Mouse (Mus musculus) stomach, postnatal 0 days (tissue): ENCODE data around the gene Krtap2-4. TPM values are rescaled to one million over a fixed set of nuclear protein-coding genes. Genes with fewer than 3 reads are reported as not detected.
"Not testable (repeated sequence)": the region's sequence is repeated elsewhere in the genome, so short reads cannot be mapped to it uniquely, and the experiment has no call there.

Experiments used
- ATAC-seq: fragments of 200-750 bp; cut with Nextera tagmentation; 2 replicates; pipeline ENCODE4 v1.8.0; 2017; ENCODE audit not compliant: low FRiP score, low TSS enrichment
- DNase-seq: peaks from one replicate; pipeline ENCODE4 v3.0.0-alpha.2; 2016; ENCODE audit warnings: low spot score
- H3K27ac ChIP-seq: fragments of 300-500 bp; sonication (generic); replicated peaks from 2 replicates; pipeline ENCODE4 v1.5.1; 2014; ENCODE audit warnings: mild to moderate bottlenecking, control low read depth
- H3K27me3 ChIP-seq: fragments of 300-500 bp; sonication (generic); 2 replicates; pipeline ENCODE4 v1.6.1; 2014; ENCODE audit warnings: low read length; ENCODE audit not compliant: control insufficient read depth, insufficient read depth
- H3K36me3 ChIP-seq: fragments of 300-500 bp; sonication (generic); 2 replicates; pipeline ENCODE4 v1.6.1; 2014; ENCODE audit warnings: low read length, mixed read lengths; ENCODE audit not compliant: control insufficient read depth, insufficient read depth
- H3K4me1 ChIP-seq: fragments of 300-500 bp; sonication (generic); replicated peaks from 2 replicates; pipeline ENCODE4 v1.6.1; 2014; ENCODE audit warnings: antibody characterized with exemption; ENCODE audit not compliant: control insufficient read depth, insufficient read depth
- H3K4me2 ChIP-seq: fragments of 300-500 bp; sonication (generic); replicated peaks from 2 replicates; pipeline ENCODE4 v1.6.1; 2014; ENCODE audit warnings: low read depth, mild to moderate bottlenecking, control low read depth, moderate library complexity
- H3K4me3 ChIP-seq: fragments of 300-500 bp; sonication (generic); 2 replicates; pipeline ENCODE4 v1.5.1; 2014; ENCODE audit warnings: low read depth, low read length, control low read depth
- H3K9ac ChIP-seq: fragments of 300-500 bp; sonication (generic); 2 replicates; pipeline ENCODE4 v1.6.1; 2014; ENCODE audit warnings: mild to moderate bottlenecking, low read length, control low read depth, mixed read lengths
- H3K9me3 ChIP-seq: fragments of 300-500 bp; sonication (generic); 2 replicates; pipeline ENCODE4 v1.6.1; 2016; ENCODE audit warnings: low read length; ENCODE audit not compliant: control insufficient read depth
- CTCF ChIP-seq: IDR thresholded peaks from 2 replicates; pipeline ENCODE4 v1.5.1; 2016; ENCODE audit warnings: antibody characterized with exemption, low read depth, mild to moderate bottlenecking, moderate library complexity
- EP300 ChIP-seq: optimal IDR thresholded peaks from 2 replicates; pipeline ENCODE3; 2016; ENCODE audit warnings: antibody characterized with exemption
- WGBS: fragments of 180-500 bp; shearing (Covaris S2); extraction: QIAGEN DNeasy Blood & Tissue Kit; methylation state at CpG from one replicate; pipeline ENCODE4 v1.1.7; 2014; 5-methylcytosine and 5-hydroxymethylcytosine counted together
- polyA plus RNA-seq: library from polyadenylated mRNA; unstranded; fragments of >200 nt; fragmentation: Nextera tagmentation; extraction: Ambion mirVana; gene quantifications from 2 replicates; pipeline ENCODE4 v1.2.1, GENCODE M21; 2015

The Krtap2-4 gene
- polyA plus RNA-seq, 1 experiment from 2014 or later = not detected

- ATAC-seq = no peak
- H3K36me3 ChIP-seq = no peaks in the 10 kb centered on the region
- WGBS = 90% methylated on average over 15 of the region's 15 CpGs
- H3K27me3 ChIP-seq = no peaks in the 10 kb centered on the region
- H3K4me3 ChIP-seq = no peak overlapping the region
- no peak overlapping the region for H3K4me2 ChIP-seq
- H3K9me3 ChIP-seq = no peaks in the 10 kb centered on the region
- H3K4me1 ChIP-seq = no peaks in the 10 kb centered on the region
- no peak for DNase-seq
- H3K9ac ChIP-seq = no peak overlapping the region
- H3K27ac ChIP-seq = no peak overlapping the region
- TF ChIP-seq EP300 (no peak), CTCF (no peak)
These were observed 31.8 kb upstream of the Krtap2-4 start for GRCm38 (mm10) chr11:99646444-99646843.

GRCm38 (mm10) chr11:99644351-99644750, 29.7 kb upstream of the Krtap2-4 start:
- H3K27me3 ChIP-seq = no peaks in the 10 kb centered on the region
- no peak overlapping the region for H3K4me2 ChIP-seq
- no peaks in the 10 kb centered on the region for H3K4me1 ChIP-seq
- no peak for TF ChIP-seq EP300
- H3K9ac ChIP-seq = no peak overlapping the region
- 62% methylated on average over 3 of the region's 3 CpGs for WGBS
- ATAC-seq (no peak), DNase-seq (no peak)
- H3K4me3 ChIP-seq = no peak overlapping the region
- H3K36me3 ChIP-seq = no peaks in the 10 kb centered on the region
- H3K27ac ChIP-seq = no peak overlapping the region
- H3K9me3 ChIP-seq = no peaks in the 10 kb centered on the region

- not testable (repeated sequence) for H3K27me3 ChIP-seq, H3K9me3 ChIP-seq, H3K9ac ChIP-seq, H3K4me3 ChIP-seq, H3K36me3 ChIP-seq, ATAC-seq, H3K4me2 ChIP-seq, DNase-seq, H3K27ac ChIP-seq, H3K4me1 ChIP-seq
- 82% methylated on average over 9 of the region's 9 CpGs for WGBS
These were observed 29.0 kb upstream of the Krtap2-4 start, which contains the start of gene Krtap4-7 for GRCm38 (mm10) chr11:99643635-99644139. Gene Krtap4-7, minus strand, starts transcription at chr11:99644089.

GRCm38 (mm10) chr11:99640926-99641325, 26.3 kb upstream of the Krtap2-4 start:
- TF ChIP-seq CTCF (no peak), EP300 (no peak)
- ATAC-seq = no peak
- Histone ChIP-seq H3K4me1 (no peaks in the 10 kb centered on the region), H3K4me3 (no peak overlapping the region), H3K9ac (no peak overlapping the region), H3K4me2 (no peak overlapping the region), H3K9me3 (no peaks in the 10 kb centered on the region), H3K36me3 (no peaks in the 10 kb centered on the region), H3K27me3 (no peaks in the 10 kb centered on the region), H3K27ac (no peak overlapping the region)
- WGBS = 25% methylated on average over 1 of the region's 1 CpGs
- no peak for DNase-seq

GRCm38 (mm10) chr11:99637086-99637485, 22.4 kb upstream of the Krtap2-4 start:
- no peak for DNase-seq
- no peak for ATAC-seq

GRCm38 (mm10) chr11:99634653-99635134, 20.0 kb upstream of the Krtap2-4 start, which contains the start of gene Krtap4-2:
Gene Krtap4-2, minus strand, starts transcription at chr11:99635084.
- Histone ChIP-seq H3K4me1 (no peaks in the 10 kb centered on the region), H3K9ac (no peak within 1 kb of the TSS), H3K4me2 (no peak within 1 kb of the TSS), H3K27me3 (no peaks in the 10 kb centered on the region), H3K9me3 (no peaks in the 10 kb centered on the region), H3K36me3 (no peaks in the 10 kb centered on the region), H3K4me3 (no peak within 1 kb of the TSS), H3K27ac (no peak within 1 kb of the TSS)
- no peak for TF ChIP-seq EP300
- no peak for TF ChIP-seq CTCF
- 42% methylated on average over 8 of the region's 8 CpGs for WGBS
- ATAC-seq (no peak), DNase-seq (no peak)

More at GRCm38 (mm10) chr11:99637086-99637485, 22.4 kb upstream of the Krtap2-4 start:
- Histone ChIP-seq H3K36me3 (no peaks in the 10 kb centered on the region), H3K27ac (no peak overlapping the region), H3K9me3 (no peaks in the 10 kb centered on the region), H3K9ac (no peak overlapping the region), H3K4me3 (no peak overlapping the region), H3K27me3 (no peaks in the 10 kb centered on the region), H3K4me1 (no peaks in the 10 kb centered on the region), H3K4me2 (no peak overlapping the region)
- TF ChIP-seq EP300 (no peak), CTCF (no peak)
- WGBS = 56% methylated on average over 1 of the region's 1 CpGs
